Mouse (Mus musculus) embryonic facial prominence, embryonic 15.5 days (tissue): Measurements from ENCODE around the gene Myo1f. TPM values are rescaled to one million over a fixed set of nuclear protein-coding genes. Genes with fewer than 3 reads are reported as not detected.
A peak's percentile ranks its signal among the peaks of the same experiment; 100 is the strongest.

Experiments used
- ATAC-seq: fragments of 200-750 bp; cut with Nextera tagmentation; 2 replicates; pipeline ENCODE4 v1.8.0; 2017; ENCODE audit warnings: low read depth, moderate TSS enrichment; ENCODE audit not compliant: insufficient number of reproducible peaks, low FRiP score, low TSS enrichment
- H3K27ac ChIP-seq: fragments of 300-500 bp; sonication (generic); replicated peaks from 2 replicates; pipeline ENCODE4 v1.5.1; 2015; ENCODE audit warnings: mild to moderate bottlenecking, inconsistent platforms
- H3K27me3 ChIP-seq: fragments of 300-500 bp; sonication (generic); 2 replicates; pipeline ENCODE4 v1.6.1; 2015; ENCODE audit warnings: inconsistent platforms
- H3K36me3 ChIP-seq: fragments of 300-500 bp; sonication (generic); 2 replicates; pipeline ENCODE4 v1.6.1; 2015; ENCODE audit warnings: mild to moderate bottlenecking, inconsistent platforms
- H3K4me1 ChIP-seq: fragments of 300-500 bp; sonication (generic); 2 replicates; pipeline ENCODE4 v1.6.1; 2015; ENCODE audit warnings: inconsistent platforms
- H3K4me2 ChIP-seq: fragments of 300-500 bp; sonication (generic); replicated peaks from 2 replicates; pipeline ENCODE4 v1.6.1; 2015; ENCODE audit warnings: mild to moderate bottlenecking, inconsistent platforms
- H3K4me3 ChIP-seq: fragments of 300-500 bp; sonication (generic); replicated peaks from 2 replicates; pipeline ENCODE4 v1.5.1; 2015; ENCODE audit warnings: mild to moderate bottlenecking, inconsistent platforms
- H3K9ac ChIP-seq: fragments of 300-500 bp; sonication (generic); 2 replicates; pipeline ENCODE4 v1.6.1; 2015; ENCODE audit warnings: inconsistent platforms
- H3K9me3 ChIP-seq: fragments of 300-500 bp; sonication (generic); replicated peaks from 2 replicates; pipeline ENCODE4 v1.6.1; 2016; ENCODE audit warnings: inconsistent platforms
- WGBS: fragments of 180-500 bp; shearing (Covaris S2); methylation state at CpG from one replicate; pipeline ENCODE4 v1.1.7; 2015; 5-methylcytosine and 5-hydroxymethylcytosine counted together
- polyA plus RNA-seq: library from polyadenylated mRNA; unstranded; fragments of >200 nt; fragmentation: Nextera tagmentation; extraction: Ambion mirVana; gene quantifications from 2 replicates; pipeline ENCODE4 v1.2.1, GENCODE M21; 2015

The Myo1f gene
- polyA plus RNA-seq, 1 experiment from 2014 or later: 5.7 TPM

DNA sequence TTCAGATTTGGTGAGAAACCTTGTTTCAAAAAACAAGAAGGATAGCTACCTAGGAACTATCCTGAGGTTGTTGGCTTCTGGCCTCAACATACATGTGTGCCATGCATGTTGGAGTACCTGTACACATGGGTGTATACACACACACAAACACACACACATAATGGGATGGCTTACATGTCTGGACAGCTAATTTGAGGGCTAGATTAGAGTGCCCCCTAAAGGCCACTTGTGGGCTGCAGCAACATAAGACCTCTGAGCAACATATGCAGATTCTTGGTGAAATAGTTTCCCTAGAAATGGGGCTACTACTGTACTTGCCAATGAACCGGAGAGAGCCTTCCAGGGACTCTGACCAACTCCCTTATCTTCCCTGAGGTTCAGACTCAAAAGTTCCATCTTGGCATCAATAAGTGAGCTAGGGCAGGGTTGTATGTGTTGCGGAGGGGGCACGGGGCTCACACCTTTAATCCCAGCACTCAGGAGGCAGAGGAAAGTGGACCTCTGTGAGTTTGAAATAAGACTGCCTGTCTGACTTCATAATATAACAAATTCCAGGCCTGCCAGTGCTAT lies 16.3 kb upstream of the Myo1f start:
- Histone ChIP-seq H3K4me1 (no peaks in the 10 kb centered on the region), H3K4me3 (no peak overlapping the region), H3K9me3 (no peaks in the 10 kb centered on the region), H3K36me3 (peaks cover 65% of the 10 kb centered on the region), H3K9ac (no peak overlapping the region), H3K27me3 (no peaks in the 10 kb centered on the region), H3K4me2 (no peak overlapping the region), H3K27ac (no peak overlapping the region)
- WGBS: 82% methylated on average over 3 of the region's 3 CpGs
- no peak for ATAC-seq

DNA sequence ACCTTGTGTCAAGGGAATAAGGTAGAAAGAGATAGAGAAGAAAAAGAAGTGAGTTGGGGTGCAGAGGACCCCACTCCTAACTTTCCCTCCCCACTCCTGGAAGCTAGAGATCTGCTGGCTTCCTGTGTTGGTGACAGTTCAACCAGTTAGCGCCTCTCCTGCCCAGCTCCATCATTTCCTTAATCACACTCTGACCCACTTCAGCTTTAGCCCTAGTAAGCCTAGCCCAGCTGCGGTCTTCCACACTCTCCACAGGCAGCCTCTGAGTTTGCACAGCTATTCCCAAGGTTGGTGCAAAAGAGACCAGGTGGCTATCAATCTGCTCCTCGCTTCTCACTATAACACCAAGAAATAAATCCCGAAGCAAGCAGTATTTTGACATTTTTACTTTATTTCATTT lies 15.6 kb upstream of the Myo1f start:
- H3K9ac ChIP-seq: no peak overlapping the region
- H3K27ac ChIP-seq: no peak overlapping the region
- ATAC-seq: no peak
- H3K27me3 ChIP-seq: no peaks in the 10 kb centered on the region
- H3K4me1 ChIP-seq: no peaks in the 10 kb centered on the region
- no peak overlapping the region for H3K4me3 ChIP-seq
- no peaks in the 10 kb centered on the region for H3K9me3 ChIP-seq
- no peak overlapping the region for H3K4me2 ChIP-seq
- H3K36me3 ChIP-seq: peaks cover 65% of the 10 kb centered on the region
- WGBS: 95% methylated on average over 4 of the region's 4 CpGs

DNA sequence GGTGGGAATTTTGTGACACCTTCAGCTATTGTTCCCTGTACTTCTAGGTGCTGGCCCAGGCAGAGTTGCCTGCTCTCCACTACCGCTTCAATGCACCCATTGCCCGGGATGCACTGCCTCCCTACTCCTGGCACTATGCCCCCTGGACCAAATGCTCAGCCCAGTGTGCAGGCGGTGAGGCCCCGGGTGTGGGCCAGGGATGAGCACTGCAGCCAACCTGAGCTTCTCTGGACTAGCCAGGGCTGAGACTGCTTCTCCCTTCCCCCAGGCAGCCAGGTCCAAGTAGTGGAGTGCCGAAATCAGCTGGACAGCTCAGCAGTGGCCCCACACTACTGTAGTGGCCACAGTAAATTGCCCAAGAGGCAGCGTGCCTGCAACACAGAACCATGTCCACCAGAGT lies 6.3 kb upstream of the Myo1f start:
- H3K9ac ChIP-seq: no peak overlapping the region
- no peak overlapping the region for H3K4me2 ChIP-seq
- no peaks in the 10 kb centered on the region for H3K9me3 ChIP-seq
- H3K36me3 ChIP-seq: peaks cover 65% of the 10 kb centered on the region
- 90% methylated on average over 6 of the region's 6 CpGs for WGBS
- ATAC-seq: peak; percentile 44; the same call in 1 of the 2 replicates
- no peaks in the 10 kb centered on the region for H3K4me1 ChIP-seq
- no peaks in the 10 kb centered on the region for H3K27me3 ChIP-seq
- H3K27ac ChIP-seq: no peak overlapping the region
- H3K4me3 ChIP-seq: no peak overlapping the region

DNA sequence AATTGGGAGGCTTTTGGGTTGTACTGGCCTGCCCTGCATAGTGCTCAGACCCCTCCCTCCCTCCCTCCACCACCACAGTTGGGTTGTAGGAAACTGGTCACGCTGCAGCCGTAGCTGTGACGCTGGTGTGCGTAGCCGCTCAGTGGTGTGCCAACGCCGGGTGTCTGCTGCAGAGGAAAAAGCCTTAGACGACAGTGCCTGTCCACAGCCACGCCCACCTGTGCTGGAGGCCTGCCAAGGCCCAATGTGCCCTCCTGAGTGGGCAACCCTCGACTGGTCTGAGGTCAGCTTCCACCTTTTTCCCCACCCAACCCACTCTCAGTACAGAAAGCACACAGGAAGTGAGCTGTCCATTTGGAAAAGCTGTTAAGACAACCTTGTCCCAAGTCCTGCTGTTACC lies 5.1 kb upstream of the Myo1f start:
- WGBS: 80% methylated on average over 10 of the region's 10 CpGs
- H3K27me3 ChIP-seq: no peaks in the 10 kb centered on the region
- H3K4me1 ChIP-seq: no peaks in the 10 kb centered on the region
- no peak overlapping the region for H3K4me2 ChIP-seq
- H3K27ac ChIP-seq: no peak overlapping the region
- peaks cover 54% of the 10 kb centered on the region for H3K36me3 ChIP-seq
- H3K4me3 ChIP-seq: no peak overlapping the region
- no peaks in the 10 kb centered on the region for H3K9me3 ChIP-seq
- ATAC-seq: no peak
- no peak overlapping the region for H3K9ac ChIP-seq

DNA sequence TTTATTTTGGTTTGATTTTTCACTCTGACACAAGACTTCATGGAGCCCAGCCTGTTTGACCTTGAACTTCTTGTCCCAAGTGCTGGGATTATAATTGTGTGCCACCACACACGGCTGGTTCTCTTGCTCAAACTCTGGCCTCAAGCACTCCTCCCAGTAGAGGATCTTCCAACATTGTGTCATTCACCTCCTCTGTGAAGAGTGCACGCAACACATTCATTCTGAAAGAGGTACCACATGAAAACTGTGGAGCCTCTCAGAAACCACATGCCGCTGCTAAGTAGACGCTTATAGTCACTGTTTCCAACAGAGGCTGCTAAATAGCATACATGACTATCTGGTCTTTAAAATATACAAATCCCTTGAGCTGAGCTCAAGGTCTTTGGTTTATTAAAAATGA lies 3.4 kb upstream of the Myo1f start:
- WGBS: 88% methylated on average over 4 of the region's 4 CpGs

DNA sequence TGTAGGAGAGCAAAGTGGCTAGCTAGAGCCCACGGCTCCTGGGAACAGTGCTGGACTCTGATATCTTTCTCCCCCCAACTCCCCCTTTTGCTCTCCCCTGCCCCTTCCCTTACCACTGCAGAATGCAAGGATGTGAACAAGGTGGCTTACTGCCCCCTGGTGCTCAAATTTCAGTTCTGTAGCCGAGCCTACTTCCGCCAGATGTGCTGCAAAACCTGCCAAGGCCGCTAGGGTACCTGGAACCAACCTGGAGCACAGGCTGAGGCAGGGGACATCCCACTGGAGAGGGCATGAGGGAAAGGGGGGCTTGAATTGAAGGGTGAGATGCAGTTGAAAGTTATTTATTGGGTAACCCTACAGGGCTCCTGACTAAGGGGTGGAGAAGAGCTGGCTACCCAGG lies 2.5 kb upstream of the Myo1f start:
- H3K4me3 ChIP-seq: no peak overlapping the region
- H3K4me2 ChIP-seq: no peak overlapping the region
- peaks cover 43% of the 10 kb centered on the region for H3K36me3 ChIP-seq
- no peaks in the 10 kb centered on the region for H3K9me3 ChIP-seq
- WGBS: 54% methylated on average over 4 of the region's 4 CpGs
- H3K27ac ChIP-seq: no peak overlapping the region
- H3K27me3 ChIP-seq: no peaks in the 10 kb centered on the region
- no peak overlapping the region for H3K9ac ChIP-seq
- no peak for ATAC-seq
- H3K4me1 ChIP-seq: no peaks in the 10 kb centered on the region

More for the DNA sequence above, 3.4 kb upstream of the Myo1f start:
- no peaks in the 10 kb centered on the region for H3K9me3 ChIP-seq
- no peak overlapping the region for H3K9ac ChIP-seq
- peaks cover 51% of the 10 kb centered on the region for H3K36me3 ChIP-seq
- H3K4me2 ChIP-seq: no peak overlapping the region
- H3K27me3 ChIP-seq: no peaks in the 10 kb centered on the region
- H3K4me1 ChIP-seq: no peaks in the 10 kb centered on the region
- no peak for ATAC-seq
- no peak overlapping the region for H3K27ac ChIP-seq
- H3K4me3 ChIP-seq: no peak overlapping the region

DNA sequence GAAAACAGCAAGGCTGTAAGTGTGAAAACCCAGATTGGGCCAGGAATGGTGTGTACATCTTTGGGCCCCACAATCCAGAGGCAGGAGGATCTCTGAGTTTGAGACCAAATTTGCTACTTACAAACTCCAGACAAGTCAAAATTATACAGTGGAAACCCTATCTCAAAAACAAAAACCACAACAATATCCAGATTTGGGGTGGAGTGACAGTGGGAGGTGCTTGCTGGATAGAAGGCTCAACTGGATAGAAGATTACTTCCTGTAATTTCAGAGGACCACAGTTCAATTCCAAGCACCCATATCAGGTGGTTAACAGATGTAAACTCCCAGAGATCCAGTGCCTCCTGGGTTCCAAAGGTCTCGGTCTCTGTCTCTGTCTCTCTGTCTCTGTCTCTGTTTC lies 971 bp upstream of the Myo1f start:
- Histone ChIP-seq H3K4me3 (no peak overlapping the region), H3K27me3 (no peaks in the 10 kb centered on the region), H3K9ac (no peak overlapping the region), H3K4me2 (no peak overlapping the region), H3K36me3 (peaks cover 27% of the 10 kb centered on the region), H3K9me3 (no peaks in the 10 kb centered on the region), H3K27ac (no peak overlapping the region), H3K4me1 (no peaks in the 10 kb centered on the region)
- WGBS: 81% methylated on average over 1 of the region's 1 CpGs
- ATAC-seq: no peak

DNA sequence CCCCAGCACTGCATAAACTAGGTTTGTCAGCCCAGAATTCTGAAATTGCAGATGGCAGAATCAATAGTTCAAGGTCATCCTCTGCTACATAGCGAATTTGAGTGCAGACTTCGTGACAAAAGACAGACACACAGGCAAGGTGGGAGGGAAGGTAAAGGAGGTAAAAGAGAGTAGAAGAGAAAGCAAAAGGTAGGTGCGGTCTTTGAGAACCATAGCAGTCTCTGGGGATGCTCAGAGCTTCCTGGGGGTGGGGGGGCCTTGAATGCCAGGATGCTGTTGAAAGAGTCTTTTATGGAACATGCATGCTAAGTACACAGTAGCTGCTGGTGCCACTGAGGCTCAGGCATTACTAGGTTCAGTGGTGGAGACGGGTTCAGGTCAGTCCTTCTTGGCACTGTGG lies 2.4 kb downstream of the Myo1f start:
- no peak for ATAC-seq
- H3K4me2 ChIP-seq: no peak overlapping the region
- WGBS: 73% methylated on average over 4 of the region's 4 CpGs

DNA sequence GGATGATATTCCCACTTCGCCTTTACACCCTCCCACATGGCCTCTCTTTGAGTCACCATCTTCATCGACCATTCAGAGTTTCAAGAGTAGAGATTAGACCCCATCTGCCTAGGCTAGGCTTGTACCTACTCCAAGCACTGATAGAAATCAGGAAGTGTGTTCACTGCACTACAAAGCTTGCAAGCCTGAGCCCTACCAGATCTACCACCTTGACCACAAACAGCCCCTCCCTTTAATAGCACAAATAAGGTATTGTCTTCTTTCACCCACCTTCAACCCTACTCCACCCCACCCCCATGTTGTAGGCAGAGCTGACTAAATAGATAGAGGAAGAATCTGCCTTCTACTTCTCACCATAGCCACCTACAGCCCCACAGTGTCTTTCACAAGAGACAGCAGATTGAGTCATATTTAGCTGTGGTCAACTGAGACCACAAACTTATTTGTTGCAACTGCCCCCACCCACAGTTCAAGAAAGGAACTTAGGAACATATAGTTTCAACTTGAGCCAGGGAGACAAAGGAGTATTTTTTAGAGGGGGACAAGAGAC lies 8.1 kb downstream of the Myo1f start:
- no peaks in the 10 kb centered on the region for H3K4me1 ChIP-seq
- no peak overlapping the region for H3K9ac ChIP-seq
- no peaks in the 10 kb centered on the region for H3K36me3 ChIP-seq
- no peak for ATAC-seq
- no peaks in the 10 kb centered on the region for H3K9me3 ChIP-seq
- 61% methylated on average over 2 of the region's 2 CpGs for WGBS
- H3K27me3 ChIP-seq: no peaks in the 10 kb centered on the region
- no peak overlapping the region for H3K4me2 ChIP-seq
- H3K27ac ChIP-seq: no peak overlapping the region
- no peak overlapping the region for H3K4me3 ChIP-seq

More for the DNA sequence above, 2.4 kb downstream of the Myo1f start:
- Histone ChIP-seq H3K9ac (no peak overlapping the region), H3K27me3 (no peaks in the 10 kb centered on the region), H3K36me3 (no peaks in the 10 kb centered on the region), H3K4me3 (no peak overlapping the region), H3K27ac (no peak overlapping the region), H3K9me3 (no peaks in the 10 kb centered on the region), H3K4me1 (no peaks in the 10 kb centered on the region)

DNA sequence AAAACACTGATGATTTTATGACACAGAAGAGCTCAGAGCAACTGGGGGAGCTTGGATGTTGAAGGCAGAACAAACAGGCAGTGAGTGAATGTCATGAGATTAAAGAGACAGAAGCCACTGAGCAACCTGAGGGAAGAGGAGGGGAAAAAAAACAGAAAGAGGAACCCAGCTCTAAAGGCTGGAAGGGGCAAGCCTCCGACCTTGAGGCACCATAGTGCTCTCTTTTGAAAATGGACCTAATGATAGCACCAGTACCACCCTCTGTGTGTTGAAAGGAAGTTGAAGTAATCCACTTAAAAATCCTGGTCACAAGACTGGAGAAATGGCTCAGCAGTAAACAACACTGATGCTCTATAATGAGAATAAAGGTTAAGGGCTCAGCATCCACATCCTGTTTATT lies 9.1 kb downstream of the Myo1f start:
- Histone ChIP-seq H3K9me3 (no peaks in the 10 kb centered on the region), H3K4me1 (no peaks in the 10 kb centered on the region), H3K27me3 (no peaks in the 10 kb centered on the region), H3K4me2 (no peak overlapping the region), H3K36me3 (no peaks in the 10 kb centered on the region), H3K4me3 (no peak overlapping the region), H3K9ac (no peak overlapping the region), H3K27ac (no peak overlapping the region)
- 65% methylated on average over 1 of the region's 1 CpGs for WGBS
- no peak for ATAC-seq

DNA sequence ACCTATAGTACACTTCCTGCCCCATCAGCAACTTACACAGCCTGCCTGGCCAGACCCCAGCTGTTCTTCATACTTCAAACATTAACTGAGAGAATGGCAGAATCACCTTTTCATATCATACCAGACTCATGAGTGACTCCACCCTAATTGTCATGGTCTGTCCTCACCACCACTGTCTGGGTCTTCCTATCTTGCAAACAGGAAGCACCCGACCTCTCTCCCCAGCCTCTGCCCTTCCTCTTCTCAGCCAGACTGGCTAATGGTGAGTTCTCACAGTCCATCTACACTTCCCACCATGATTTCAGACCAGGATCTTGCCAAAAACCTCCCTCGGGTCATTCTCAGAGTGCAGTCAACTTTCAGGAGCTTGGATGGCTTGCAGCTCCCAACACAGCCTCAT lies 10.7 kb downstream of the Myo1f start:
- 61% methylated on average over 2 of the region's 2 CpGs for WGBS
- ATAC-seq: no peak

DNA sequence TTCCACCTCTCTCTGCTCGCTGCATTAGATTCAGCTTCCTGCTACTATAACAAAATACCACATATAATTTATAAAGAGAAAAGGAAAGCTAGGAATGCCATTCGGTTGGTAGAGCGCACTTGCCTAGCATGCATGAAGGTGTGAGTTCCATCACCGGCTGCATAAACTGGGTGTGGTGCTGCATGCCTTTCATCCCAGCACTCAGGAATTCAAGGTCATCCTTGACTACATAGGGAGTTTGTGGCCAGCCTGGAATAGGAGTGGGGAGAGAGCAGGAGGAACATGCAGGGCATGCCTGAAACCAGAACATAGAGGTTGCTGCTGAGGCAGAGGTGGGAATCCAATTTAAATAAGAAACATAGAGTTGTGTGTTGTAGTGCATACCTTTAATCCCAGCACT lies 28.6 kb downstream of the Myo1f start:
- H3K9ac ChIP-seq: no peak overlapping the region
- no peak overlapping the region for H3K27ac ChIP-seq
- no peaks in the 10 kb centered on the region for H3K9me3 ChIP-seq
- 84% methylated on average over 4 of the region's 4 CpGs for WGBS
- no peaks in the 10 kb centered on the region for H3K36me3 ChIP-seq
- H3K4me3 ChIP-seq: no peak overlapping the region
- no peaks in the 10 kb centered on the region for H3K27me3 ChIP-seq
- ATAC-seq: no peak
- no peak overlapping the region for H3K4me2 ChIP-seq
- no peaks in the 10 kb centered on the region for H3K4me1 ChIP-seq

More for the DNA sequence above, 10.7 kb downstream of the Myo1f start:
- Histone ChIP-seq H3K27me3 (no peaks in the 10 kb centered on the region), H3K4me1 (no peaks in the 10 kb centered on the region), H3K36me3 (no peaks in the 10 kb centered on the region), H3K27ac (no peak overlapping the region), H3K9me3 (no peaks in the 10 kb centered on the region), H3K9ac (no peak overlapping the region), H3K4me3 (no peak overlapping the region), H3K4me2 (no peak overlapping the region)
